Mouse (Mus musculus): Measurements from ENCODE around the gene Papola.
"Not testable (repeated sequence)": the region's sequence is repeated elsewhere in the genome, so short reads cannot be mapped to it uniquely, and the experiment has no call there.

Gene Papola

DNA sequence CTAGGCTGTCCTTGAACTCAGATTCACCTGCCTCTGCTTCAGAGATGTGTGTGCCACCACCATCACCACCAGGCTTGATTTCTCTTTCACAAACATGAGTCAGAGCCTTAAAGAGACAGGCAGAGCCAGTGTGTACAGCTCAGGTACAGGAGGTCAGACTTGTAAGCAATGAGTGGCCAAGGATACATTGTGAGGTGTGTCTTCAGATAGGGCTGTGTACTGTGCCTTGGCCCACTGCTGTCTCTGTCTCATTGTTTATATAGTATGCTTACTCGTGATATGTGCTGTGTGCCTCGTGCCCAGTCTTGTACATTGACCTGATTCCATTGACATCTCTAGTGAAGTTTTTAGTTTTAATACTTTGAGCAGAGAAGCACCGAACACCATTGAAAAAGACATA lies 21.3 kb downstream of the Papola start:
- no peak for DNase-seq (ENCODE audit: low spot score in 2 of 2)

DNA sequence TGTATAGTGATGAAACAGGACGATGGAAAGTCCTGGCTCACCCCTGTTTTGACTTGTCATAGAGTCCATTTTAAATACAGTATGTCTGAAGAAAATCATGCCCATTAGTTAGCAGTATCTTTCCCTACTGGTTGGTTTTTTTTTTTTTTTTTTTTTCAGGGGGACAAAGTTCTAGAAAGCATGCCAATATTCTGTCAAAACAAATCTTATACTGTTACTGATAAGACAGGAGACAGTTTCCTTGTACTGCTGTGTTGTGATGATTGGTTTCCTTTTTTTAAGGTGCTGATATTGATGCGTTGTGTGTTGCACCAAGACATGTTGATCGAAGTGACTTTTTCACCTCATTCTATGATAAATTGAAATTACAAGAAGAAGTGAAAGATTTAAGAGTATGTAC lies 21.7 kb downstream of the Papola start:
- DNase-seq (ENCODE audit: low spot score in 2 of 2) = no peak

GRCm38 (mm10) chr12:105807416-105807815 lies 22.9 kb downstream of the Papola start:
- no peak for DNase-seq (ENCODE audit: low spot score in 2 of 2)

- DNase-seq (ENCODE audit: low spot score in 2 of 2) = no peak
Observed at GRCm38 (mm10) chr12:105808945-105809344, 24.5 kb downstream of the Papola start.

GRCm38 (mm10) chr12:105810608-105811007 lies 26.1 kb downstream of the Papola start:
- no peak for DNase-seq (ENCODE audit: low spot score in 2 of 2)

DNA sequence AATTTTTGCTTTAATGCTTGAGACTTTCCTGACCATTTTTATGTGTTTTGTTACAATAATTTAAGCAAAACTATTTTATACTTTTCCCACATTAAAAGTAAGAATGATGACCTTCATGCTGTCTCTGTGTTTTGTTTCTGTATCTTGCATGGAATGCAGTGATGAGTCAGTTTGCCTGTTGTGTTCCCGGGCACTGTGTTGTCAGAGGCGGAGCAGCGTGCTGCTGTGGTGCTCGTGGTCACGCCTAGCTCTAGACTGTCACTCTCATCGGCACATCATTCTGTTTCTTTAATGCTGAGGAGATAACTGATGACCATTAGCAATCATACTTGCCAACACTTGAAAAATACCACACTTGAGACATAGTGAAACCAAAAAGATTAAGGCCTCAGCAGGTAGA lies 29.5 kb downstream of the Papola start:
- no peak for DNase-seq (ENCODE audit: low spot score in 2 of 2)

DNA sequence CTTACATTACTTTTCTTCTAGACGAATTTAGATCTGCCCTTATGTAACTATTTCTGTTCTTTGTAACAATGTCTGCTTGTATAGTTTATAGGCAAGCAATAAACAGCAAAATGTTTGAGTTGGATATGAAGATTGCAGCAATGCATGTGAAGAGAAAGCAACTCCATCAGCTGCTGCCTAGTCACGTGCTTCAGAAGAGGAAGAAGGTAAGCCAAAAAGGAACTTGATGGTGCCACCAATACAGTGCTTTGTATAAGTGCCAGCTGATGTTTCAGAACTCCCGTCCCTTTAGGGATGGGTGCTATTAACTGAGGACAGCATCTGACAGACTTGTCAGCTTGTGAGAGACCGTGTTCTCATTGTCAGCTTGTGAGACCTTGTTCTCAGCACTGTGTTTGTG lies 39.0 kb downstream of the Papola start:
- no peak for DNase-seq (ENCODE audit: low spot score in 2 of 2)

DNA sequence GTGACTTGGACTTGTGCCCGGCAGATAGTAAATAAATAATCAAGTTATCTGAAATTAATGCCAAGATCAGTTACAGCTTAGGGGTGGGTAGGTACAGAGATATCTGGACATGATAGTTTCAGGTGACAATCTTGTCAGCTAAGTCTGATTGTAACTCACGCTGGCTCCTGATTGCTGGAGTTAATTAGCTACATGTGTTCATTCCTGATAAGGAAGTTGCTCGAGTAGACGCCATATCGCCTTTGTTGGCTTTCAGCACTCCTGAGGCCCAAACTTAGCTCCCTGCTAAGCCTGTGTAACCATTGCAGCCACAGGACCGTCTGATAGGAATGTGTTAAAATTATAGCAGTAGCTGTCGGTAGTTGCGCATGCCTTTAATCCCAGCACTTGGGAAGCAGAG lies 40.2 kb downstream of the Papola start:
- DNase-seq (ENCODE audit: low spot score in 2 of 2) = no peak

DNA sequence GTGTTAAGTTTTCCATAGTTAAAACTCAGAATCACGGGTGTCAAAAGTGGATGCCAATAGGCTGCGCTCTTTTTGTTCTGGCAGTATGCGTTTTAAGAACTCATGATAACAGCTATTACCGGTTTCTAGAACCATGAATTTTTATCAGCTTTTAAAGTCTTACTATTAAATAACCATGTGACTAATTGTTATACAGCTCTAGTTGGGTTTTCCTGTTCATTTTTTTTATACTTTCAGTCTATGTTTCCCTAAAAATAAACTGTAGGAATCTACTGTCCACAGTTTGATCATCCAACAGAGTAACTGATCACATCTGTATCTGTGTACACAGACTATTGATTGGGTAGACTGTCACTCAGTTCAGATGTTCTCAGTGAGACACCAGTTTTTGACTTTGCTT lies 40.8 kb downstream of the Papola start:
- DNase-seq (ENCODE audit: low spot score in 2 of 2) = no peak

DNA sequence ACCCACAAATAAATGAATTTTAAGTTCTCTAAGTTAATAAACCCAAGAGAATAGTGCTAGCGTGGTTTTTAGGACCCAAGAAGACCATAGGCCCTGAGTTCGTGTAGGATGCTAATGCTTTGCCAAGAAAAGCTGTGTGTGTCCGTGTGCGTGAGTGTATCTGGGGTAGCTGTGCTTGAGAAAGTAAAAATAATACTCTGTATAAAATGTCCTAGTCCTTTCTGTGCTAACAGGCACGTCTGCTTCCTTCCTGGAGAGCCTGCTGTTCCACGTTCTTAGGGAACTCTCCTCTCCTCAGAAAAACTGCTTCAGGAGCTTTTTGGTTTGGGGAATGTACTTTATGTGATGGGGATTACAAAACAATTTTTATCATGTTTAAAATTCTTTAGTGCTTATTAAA lies 48.0 kb downstream of the Papola start:
- no peak for DNase-seq (ENCODE audit: low spot score in 2 of 2)

- DNase-seq (ENCODE audit: low spot score in 2 of 2) = no peak
Observed at GRCm38 (mm10) chr12:105834926-105835325, 50.4 kb downstream of the Papola start.

- no peak for DNase-seq (ENCODE audit: low spot score in 2 of 2)
Observed at GRCm38 (mm10) chr12:105835571-105835970, 51.1 kb downstream of the Papola start.

DNA sequence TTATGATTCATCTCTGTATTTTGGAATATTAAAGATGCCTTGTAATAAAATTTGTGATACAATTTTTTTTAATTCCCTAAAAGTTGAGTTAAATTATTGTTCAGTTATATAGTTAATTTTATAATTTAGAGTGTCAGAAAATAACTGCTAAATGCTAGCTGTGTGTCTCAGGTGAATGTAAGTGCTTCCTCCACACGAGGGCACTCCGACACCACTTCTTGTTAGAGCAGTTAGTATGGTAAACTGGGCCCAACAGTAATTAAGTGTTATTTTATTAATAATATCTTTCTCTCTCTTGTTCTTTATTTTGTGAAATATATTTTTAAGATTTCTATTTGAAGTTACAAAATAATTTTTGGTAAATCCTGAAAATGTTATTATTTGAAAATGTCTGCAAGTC lies 51.7 kb downstream of the Papola start:
- peak; percentile 72 to 82 for DNase-seq (ENCODE audit: low spot score in 2 of 2)

GRCm38 (mm10) chr12:105839096-105839495 lies 54.6 kb downstream of the Papola start:
- DNase-seq (ENCODE audit: low spot score in 2 of 2) = peak in 1 of 2 experiments; percentile 65

DNA sequence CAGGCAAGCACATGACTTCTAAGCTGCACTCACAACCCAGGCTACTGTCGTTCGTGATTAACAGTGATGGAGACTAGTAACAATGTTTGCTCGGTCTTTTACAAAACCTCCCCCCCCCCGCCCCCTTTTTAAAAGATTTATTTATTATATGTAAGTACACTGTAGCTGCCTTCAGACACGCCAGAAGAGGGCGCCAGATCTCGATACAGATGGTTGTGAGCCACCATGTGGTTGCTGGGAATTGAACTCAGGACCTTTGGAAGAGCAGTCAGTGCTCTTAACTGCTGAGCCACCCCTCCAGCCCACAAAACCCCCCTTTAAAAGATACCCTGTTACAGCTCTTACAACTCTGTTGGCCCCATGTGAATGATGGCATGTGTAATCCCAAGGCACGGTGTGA lies 56.1 kb downstream of the Papola start:
- DNase-seq (ENCODE audit: low spot score in 2 of 2) = not testable (repeated sequence)

- no peak for DNase-seq (ENCODE audit: low spot score in 2 of 2)
Observed at GRCm38 (mm10) chr12:105843243-105844005, 58.9 kb downstream of the Papola start.

DNA sequence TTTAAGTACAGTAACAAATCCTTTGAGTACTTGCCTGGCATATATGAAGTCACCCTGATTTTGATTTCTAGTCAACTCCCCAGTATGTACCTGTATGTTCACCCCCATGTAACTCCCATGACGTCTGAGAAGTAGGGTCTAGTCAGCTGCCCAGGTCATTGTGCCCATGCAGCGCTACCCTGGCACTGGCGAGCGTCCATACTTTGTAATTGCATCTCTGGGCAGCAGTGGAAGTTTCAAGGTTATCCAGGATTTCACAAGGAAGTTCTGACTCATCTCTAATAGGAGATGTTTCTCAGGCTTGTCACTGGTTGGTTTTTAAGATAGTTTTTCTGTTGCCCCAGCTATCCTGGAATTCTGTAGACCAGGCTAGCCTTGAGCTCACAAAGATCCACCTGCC lies 59.9 kb downstream of the Papola start:
- no peak for DNase-seq (ENCODE audit: low spot score in 2 of 2)

DNA sequence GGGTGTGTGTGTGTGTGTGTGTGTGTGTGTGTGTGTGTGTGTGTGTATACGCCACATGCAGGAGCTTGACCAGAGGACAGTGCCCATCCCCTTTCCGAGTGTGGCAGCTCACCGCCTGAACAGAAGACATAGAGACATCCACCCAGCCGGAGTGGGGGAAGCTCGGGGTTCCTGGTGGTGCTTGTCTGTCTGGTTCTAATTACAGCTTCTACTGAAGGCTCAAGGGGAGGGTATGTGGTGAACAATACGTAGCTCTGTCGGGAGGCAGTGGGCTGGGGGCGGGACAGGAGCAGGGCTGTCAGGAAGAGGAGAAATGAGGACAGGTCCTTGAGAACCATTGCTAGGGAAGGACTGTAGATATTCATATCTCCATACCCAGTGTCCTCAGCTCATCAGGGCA lies 64.6 kb downstream of the Papola start:
- DNase-seq (ENCODE audit: low spot score in 2 of 2) = peak in 1 of 2 experiments; percentile 53

- no peak for DNase-seq (ENCODE audit: low spot score in 2 of 2)
Observed at GRCm38 (mm10) chr12:105850675-105851074, 66.2 kb downstream of the Papola start.

- DNase-seq (ENCODE audit: low spot score in 2 of 2) = no peak
Observed at GRCm38 (mm10) chr12:105852798-105853197, 68.3 kb downstream of the Papola start.

DNA sequence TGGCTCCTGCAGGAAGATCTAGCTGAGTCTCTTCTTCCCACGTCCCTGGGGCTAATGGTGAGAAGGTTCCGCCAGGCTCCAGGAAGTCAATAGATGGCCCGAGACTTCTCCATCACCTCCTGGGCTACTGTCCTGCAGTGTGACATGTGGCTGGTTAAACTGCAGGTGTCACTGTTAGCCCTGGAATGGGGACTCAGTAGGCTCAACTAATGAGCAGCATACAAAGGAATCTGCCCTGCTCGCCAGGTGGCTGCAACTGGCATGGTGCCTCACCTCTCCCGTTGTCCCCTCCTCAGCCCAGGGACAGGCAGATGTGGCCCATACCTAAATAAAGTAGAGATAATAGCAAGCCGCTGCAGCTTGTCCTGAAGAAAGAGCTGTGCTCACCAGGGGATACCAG lies 70.1 kb downstream of the Papola start:
- DNase-seq (ENCODE audit: low spot score in 2 of 2) = peak; percentile 63 to 64

GRCm38 (mm10) chr12:105857902-105858640 lies 73.6 kb downstream of the Papola start:
- DNase-seq (ENCODE audit: low spot score in 2 of 2) = no peak

GRCm38 (mm10) chr12:105862072-105862471 lies 77.6 kb downstream of the Papola start:
- DNase-seq (ENCODE audit: low spot score in 2 of 2) = peak in 1 of 2 experiments; percentile 59

Data from right cerebral cortex, postnatal 10 days (tissue).